Mouse (Mus musculus): ENCODE data around the gene Ints1. TPM values are rescaled to one million over a fixed set of nuclear protein-coding genes. Genes with fewer than 3 reads are reported as not detected.

Gene Ints1
- polyA plus RNA-seq, 1 experiment from 2014 or later = 37.2 TPM

GRCm38 (mm10) chr5:139803165-139803564 is 27.7 kb upstream of the Ints1 start:
- no peaks in the 10 kb centered on the region for H3K9me3 ChIP-seq (ENCODE audit: control insufficient read depth, low read length)
- WGBS = 81% methylated on average over 8 of the region's 8 CpGs
- peaks cover 12% of the 10 kb centered on the region for H3K4me1 ChIP-seq (replicated peaks; ENCODE audit: control insufficient read depth, insufficient read depth, low read length)
- ATAC-seq (ENCODE audit: low FRiP score) = no peak
- H3K36me3 ChIP-seq (replicated peaks; ENCODE audit: control insufficient read depth, insufficient read depth) = peaks cover 30% of the 10 kb centered on the region
- H3K9ac ChIP-seq = no peak overlapping the region
- no peak for DNase-seq (ENCODE audit: low spot score)
- no peak overlapping the region for H3K27ac ChIP-seq
- H3K27me3 ChIP-seq (ENCODE audit: control insufficient read depth, insufficient read depth, low read length) = no peaks in the 10 kb centered on the region
- H3K4me3 ChIP-seq (replicated peaks; ENCODE audit: low read length) = no peak overlapping the region
- H3K4me2 ChIP-seq (replicated peaks) = no peak overlapping the region

GRCm38 (mm10) chr5:139801880-139802279 is 26.4 kb upstream of the Ints1 start:
- H3K4me3 ChIP-seq (replicated peaks; ENCODE audit: low read length) = no peak overlapping the region
- H3K27ac ChIP-seq = no peak overlapping the region
- H3K36me3 ChIP-seq (replicated peaks; ENCODE audit: control insufficient read depth, insufficient read depth) = peaks cover 30% of the 10 kb centered on the region
- no peak for ATAC-seq (ENCODE audit: low FRiP score)
- no peak overlapping the region for H3K9ac ChIP-seq
- H3K9me3 ChIP-seq (ENCODE audit: control insufficient read depth, low read length) = no peaks in the 10 kb centered on the region
- H3K4me1 ChIP-seq (replicated peaks; ENCODE audit: control insufficient read depth, insufficient read depth, low read length) = peaks cover 25% of the 10 kb centered on the region
- H3K27me3 ChIP-seq (ENCODE audit: control insufficient read depth, insufficient read depth, low read length) = no peaks in the 10 kb centered on the region
- WGBS = 93% methylated on average over 10 of the region's 10 CpGs
- no peak for DNase-seq (ENCODE audit: low spot score)
- no peak overlapping the region for H3K4me2 ChIP-seq (replicated peaks)

GRCm38 (mm10) chr5:139801231-139801630 is 25.8 kb upstream of the Ints1 start:
- H3K9ac ChIP-seq = no peak overlapping the region

GRCm38 (mm10) chr5:139799801-139800590 is 24.5 kb upstream of the Ints1 start:
- Histone ChIP-seq H3K36me3 (replicated peaks; ENCODE audit: control insufficient read depth, insufficient read depth) (peaks cover 30% of the 10 kb centered on the region), H3K4me3 (replicated peaks; ENCODE audit: low read length) (no peak overlapping the region), H3K4me2 (replicated peaks) (no peak overlapping the region), H3K9me3 (ENCODE audit: control insufficient read depth, low read length) (no peaks in the 10 kb centered on the region), H3K27ac (no peak overlapping the region), H3K27me3 (ENCODE audit: control insufficient read depth, insufficient read depth, low read length) (no peaks in the 10 kb centered on the region), H3K9ac (no peak overlapping the region), H3K4me1 (replicated peaks; ENCODE audit: control insufficient read depth, insufficient read depth, low read length) (peaks cover 30% of the 10 kb centered on the region)
- ATAC-seq (ENCODE audit: low FRiP score) (no peak), DNase-seq (ENCODE audit: low spot score) (no peak)
- WGBS = 88% methylated on average over 33 of the region's 33 CpGs

More at GRCm38 (mm10) chr5:139801231-139801630, 25.8 kb upstream of the Ints1 start:
- no peak overlapping the region for H3K27ac ChIP-seq
- no peak overlapping the region for H3K4me3 ChIP-seq (replicated peaks; ENCODE audit: low read length)
- no peaks in the 10 kb centered on the region for H3K27me3 ChIP-seq (ENCODE audit: control insufficient read depth, insufficient read depth, low read length)
- no peaks in the 10 kb centered on the region for H3K9me3 ChIP-seq (ENCODE audit: control insufficient read depth, low read length)
- H3K36me3 ChIP-seq (replicated peaks; ENCODE audit: control insufficient read depth, insufficient read depth) = peaks cover 30% of the 10 kb centered on the region
- DNase-seq (ENCODE audit: low spot score) (no peak), ATAC-seq (ENCODE audit: low FRiP score) (no peak)
- peaks cover 30% of the 10 kb centered on the region for H3K4me1 ChIP-seq (replicated peaks; ENCODE audit: control insufficient read depth, insufficient read depth, low read length)
- WGBS = 92% methylated on average over 8 of the region's 8 CpGs
- no peak overlapping the region for H3K4me2 ChIP-seq (replicated peaks)

- peaks cover 30% of the 10 kb centered on the region for H3K36me3 ChIP-seq (replicated peaks; ENCODE audit: control insufficient read depth, insufficient read depth)
- ATAC-seq (ENCODE audit: low FRiP score) = no peak
- H3K4me2 ChIP-seq (replicated peaks) = peak overlapping the region; percentile 72
- H3K9ac ChIP-seq = peak overlapping the region; percentile 60
- H3K4me3 ChIP-seq (replicated peaks; ENCODE audit: low read length) = no peak overlapping the region
- H3K27ac ChIP-seq = peak overlapping the region; percentile 94
- DNase-seq (ENCODE audit: low spot score) = no peak
- 93% methylated on average over 9 of the region's 9 CpGs for WGBS
- H3K4me1 ChIP-seq (replicated peaks; ENCODE audit: control insufficient read depth, insufficient read depth, low read length) = peaks cover 30% of the 10 kb centered on the region
- no peaks in the 10 kb centered on the region for H3K27me3 ChIP-seq (ENCODE audit: control insufficient read depth, insufficient read depth, low read length)
- H3K9me3 ChIP-seq (ENCODE audit: control insufficient read depth, low read length) = no peaks in the 10 kb centered on the region
These were observed 23.6 kb upstream of the Ints1 start for GRCm38 (mm10) chr5:139799041-139799440.

- Histone ChIP-seq H3K4me3 (replicated peaks; ENCODE audit: low read length) (peak overlapping the region; percentile 30), H3K4me2 (replicated peaks) (peak overlapping the region; percentile 72), H3K36me3 (replicated peaks; ENCODE audit: control insufficient read depth, insufficient read depth) (peaks cover 30% of the 10 kb centered on the region), H3K27ac (peak overlapping the region; percentile 94), H3K4me1 (replicated peaks; ENCODE audit: control insufficient read depth, insufficient read depth, low read length) (peaks cover 30% of the 10 kb centered on the region), H3K27me3 (ENCODE audit: control insufficient read depth, insufficient read depth, low read length) (no peaks in the 10 kb centered on the region), H3K9ac (peak overlapping the region; percentile 60), H3K9me3 (ENCODE audit: control insufficient read depth, low read length) (no peaks in the 10 kb centered on the region)
- no peak for ATAC-seq (ENCODE audit: low FRiP score)
- 30% methylated on average over 12 of the region's 12 CpGs for WGBS
- no peak for DNase-seq (ENCODE audit: low spot score)
These were observed 22.9 kb upstream of the Ints1 start for GRCm38 (mm10) chr5:139798168-139798900.

- Histone ChIP-seq H3K4me2 (replicated peaks) (peak overlapping the region; percentile 72), H3K9ac (peak overlapping the region; percentile 60), H3K36me3 (replicated peaks; ENCODE audit: control insufficient read depth, insufficient read depth) (peaks cover 30% of the 10 kb centered on the region), H3K4me1 (replicated peaks; ENCODE audit: control insufficient read depth, insufficient read depth, low read length) (peaks cover 32% of the 10 kb centered on the region), H3K27me3 (ENCODE audit: control insufficient read depth, insufficient read depth, low read length) (no peaks in the 10 kb centered on the region; the same call in 1 of the 2 replicates), H3K27ac (peak overlapping the region; percentile 94), H3K9me3 (ENCODE audit: control insufficient read depth, low read length) (no peaks in the 10 kb centered on the region), H3K4me3 (replicated peaks; ENCODE audit: low read length) (peak overlapping the region; percentile 30)
- ATAC-seq (ENCODE audit: low FRiP score) (peak; percentile 89), DNase-seq (ENCODE audit: low spot score) (peak; percentile 95)
- 13% methylated on average over 11 of the region's 11 CpGs for WGBS
These were observed 22.1 kb upstream of the Ints1 start for GRCm38 (mm10) chr5:139797473-139798167.

- Histone ChIP-seq H3K4me2 (replicated peaks) (peak overlapping the region; percentile 72), H3K27ac (peak overlapping the region; percentile 94), H3K27me3 (ENCODE audit: control insufficient read depth, insufficient read depth, low read length) (no peaks in the 10 kb centered on the region; the same call in 1 of the 2 replicates), H3K9me3 (ENCODE audit: control insufficient read depth, low read length) (no peaks in the 10 kb centered on the region), H3K9ac (no peak overlapping the region), H3K36me3 (replicated peaks; ENCODE audit: control insufficient read depth, insufficient read depth) (peaks cover 26% of the 10 kb centered on the region), H3K4me1 (replicated peaks; ENCODE audit: control insufficient read depth, insufficient read depth, low read length) (peaks cover 39% of the 10 kb centered on the region), H3K4me3 (replicated peaks; ENCODE audit: low read length) (no peak overlapping the region)
- ATAC-seq (ENCODE audit: low FRiP score) (peak; percentile 5; the same call in 1 of the 2 replicates), DNase-seq (ENCODE audit: low spot score) (peak; percentile 44)
- WGBS = 14% methylated on average over 13 of the region's 13 CpGs
These were observed 21.4 kb upstream of the Ints1 start for GRCm38 (mm10) chr5:139796900-139797299.
